Mouse (Mus musculus): ENCODE data around the gene Serpinc1.

DNA sequence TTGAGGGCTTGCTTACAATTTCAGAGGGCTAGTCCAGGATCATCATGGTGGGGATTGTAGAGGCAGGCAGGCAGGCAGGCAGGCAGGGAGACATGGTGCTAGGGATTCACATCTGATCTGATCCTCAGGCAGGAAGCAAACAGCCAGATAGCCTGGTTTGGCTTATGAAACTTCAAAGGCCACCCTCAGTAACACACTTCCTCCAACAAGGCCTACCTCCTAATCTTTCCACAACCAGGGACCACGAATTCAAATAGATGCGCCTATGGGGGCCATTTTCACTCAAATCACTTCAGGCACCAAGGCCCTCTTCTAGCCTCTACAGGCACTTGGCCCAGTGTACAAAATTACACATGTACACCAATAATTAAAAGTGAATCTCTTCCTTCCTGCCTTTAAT is 48.8 kb downstream of the Serpinc1 start:
- no peak for TF ChIP-seq ETS1 (IDR thresholded peaks at IDR 0.05; ENCODE audit: low read depth, low read length)
- no peak for TF ChIP-seq CTCF (IDR thresholded peaks at IDR 0.05 in 2 of 3, conservative IDR thresholded peaks at IDR 0.05 in 1 of 3; ENCODE audit: control insufficient read depth in 1 of 3, insufficient read depth in 1 of 3, low read depth in 2 of 3, low read length in 3 of 3, poor library complexity in 1 of 3, severe bottlenecking in 1 of 3)
- TF ChIP-seq ZNF384 (IDR thresholded peaks at IDR 0.05; ENCODE audit: low read depth, low read length) = no peak
- TF ChIP-seq USF1 (IDR thresholded peaks at IDR 0.05; ENCODE audit: low read depth, low read length) = no peak
- no peak for TF ChIP-seq POLR2A (IDR thresholded peaks at IDR 0.05; ENCODE audit: control insufficient read depth in 1 of 2, insufficient read depth in 1 of 2, low read depth in 1 of 2, low read length in 2 of 2, poor library complexity in 1 of 2)
- no peak for TF ChIP-seq UBTF (IDR thresholded peaks at IDR 0.05; ENCODE audit: borderline replicate concordance, insufficient read depth, low read depth, low read length)
- TF ChIP-seq POLR2AphosphoS2 (IDR thresholded peaks at IDR 0.05; ENCODE audit: low read length) = no peak
- 0 out of 4 replicates have a peak, but pooled peaks of 1 of the 2 experiments have one; percentile 32 for TF ChIP-seq EP300 (IDR thresholded peaks at IDR 0.05; ENCODE audit: low read depth in 1 of 2, low read length in 2 of 2)
- TF ChIP-seq MYC (IDR thresholded peaks at IDR 0.05; ENCODE audit: low read depth, low read length) = no peak
- TF ChIP-seq HCFC1 (IDR thresholded peaks at IDR 0.05; ENCODE audit: low read depth, low read length) = no peak
